Mouse (Mus musculus): Measurements from ENCODE around the gene Acin1.

Gene Acin1

GRCm38 (mm10) chr14:54603686-54604085 lies 83.0 kb downstream of the Acin1 start:
- DNase-seq: no peak

GRCm38 (mm10) chr14:54603038-54603654 lies 83.6 kb downstream of the Acin1 start:
- peak; percentile 95 to 98 for DNase-seq

DNA sequence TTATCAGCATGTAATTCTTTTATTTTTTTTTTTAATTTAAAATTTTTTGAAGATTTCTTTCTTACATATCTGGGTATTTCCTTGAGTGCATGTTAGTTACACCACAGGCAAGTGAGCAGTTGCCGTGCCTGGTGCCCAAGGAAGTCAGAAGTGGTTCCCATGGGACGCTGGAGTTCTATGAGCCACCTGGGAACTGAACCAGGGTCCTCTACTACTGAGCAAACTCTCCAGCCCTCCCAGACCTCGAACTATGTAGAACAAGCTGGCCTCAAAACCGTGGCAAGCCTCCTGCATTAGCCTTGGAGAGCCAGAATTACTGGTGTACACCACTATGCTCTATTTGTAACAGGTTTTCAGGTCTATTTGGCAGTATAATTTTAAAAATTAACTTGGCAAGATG lies 84.1 kb downstream of the Acin1 start:
- peak; percentile 23 to 43 for DNase-seq

DNA sequence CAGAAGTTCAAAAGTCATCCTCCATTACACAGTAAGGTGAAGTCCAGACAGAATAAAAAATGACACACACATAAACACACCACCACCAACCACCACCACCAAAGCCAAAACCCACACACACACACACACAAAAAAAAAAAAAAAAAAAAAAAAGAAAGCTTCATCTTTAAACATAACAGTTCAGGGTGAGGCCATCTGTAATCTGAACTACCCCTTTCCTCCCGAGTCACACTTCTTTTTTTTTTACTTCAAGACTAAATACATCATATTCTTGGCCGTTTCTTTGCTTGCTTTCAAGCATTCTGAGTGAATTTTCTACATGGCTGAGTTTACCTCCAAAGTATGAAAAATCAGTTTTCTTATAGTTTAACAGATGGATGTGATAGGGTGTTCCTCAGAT lies 85.1 kb downstream of the Acin1 start:
- no peak for DNase-seq

GRCm38 (mm10) chr14:54597084-54597483 lies 89.6 kb downstream of the Acin1 start:
- no peak for DNase-seq

DNA sequence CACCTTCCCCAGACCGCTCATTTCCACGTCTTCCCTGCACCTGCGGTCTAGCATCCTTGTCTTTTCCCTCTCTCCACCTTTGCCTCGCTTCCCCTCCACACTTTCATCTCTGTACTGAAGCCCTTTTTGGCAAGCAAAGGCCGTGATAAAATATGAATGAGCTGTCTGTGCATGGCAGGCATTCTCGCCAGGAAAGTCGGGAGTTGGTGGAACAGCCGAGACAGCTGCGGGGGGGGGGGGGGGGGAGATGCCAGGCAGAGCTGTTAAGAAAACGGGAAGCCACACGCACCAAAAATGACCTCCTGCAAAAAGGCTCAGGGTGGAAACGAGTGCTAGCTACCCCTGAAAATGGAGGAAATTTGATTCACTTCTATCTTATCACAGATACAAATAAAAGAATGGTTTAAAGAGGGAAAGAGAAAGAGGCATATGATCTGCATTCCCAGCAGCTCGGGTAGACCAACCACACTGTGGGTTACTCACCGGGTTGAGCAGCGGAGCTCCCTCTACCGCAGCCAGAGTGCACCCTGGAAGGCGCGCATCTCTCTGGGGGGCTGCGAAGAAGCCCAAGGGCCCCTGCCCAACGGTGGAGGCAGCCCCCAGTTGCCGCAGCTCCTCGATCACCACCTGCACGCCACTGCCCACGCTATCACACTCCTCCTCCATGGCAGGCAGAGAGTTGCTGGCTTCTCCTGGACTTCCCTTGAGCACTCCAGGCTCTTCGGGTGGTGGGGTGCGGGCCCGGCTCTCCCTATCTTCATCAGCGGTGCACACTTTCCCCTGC lies 91.9 kb downstream of the Acin1 start:
- no peak for DNase-seq

- DNase-seq: no peak
Observed at GRCm38 (mm10) chr14:54594055-54594454, 92.7 kb downstream of the Acin1 start.

GRCm38 (mm10) chr14:54592319-54592934 lies 94.3 kb downstream of the Acin1 start:
- no peak for DNase-seq

Measured in cerebellum, adult 18-20 months (tissue).